Mouse (Mus musculus): Measurements from ENCODE around the gene Slc25a13.

DNA sequence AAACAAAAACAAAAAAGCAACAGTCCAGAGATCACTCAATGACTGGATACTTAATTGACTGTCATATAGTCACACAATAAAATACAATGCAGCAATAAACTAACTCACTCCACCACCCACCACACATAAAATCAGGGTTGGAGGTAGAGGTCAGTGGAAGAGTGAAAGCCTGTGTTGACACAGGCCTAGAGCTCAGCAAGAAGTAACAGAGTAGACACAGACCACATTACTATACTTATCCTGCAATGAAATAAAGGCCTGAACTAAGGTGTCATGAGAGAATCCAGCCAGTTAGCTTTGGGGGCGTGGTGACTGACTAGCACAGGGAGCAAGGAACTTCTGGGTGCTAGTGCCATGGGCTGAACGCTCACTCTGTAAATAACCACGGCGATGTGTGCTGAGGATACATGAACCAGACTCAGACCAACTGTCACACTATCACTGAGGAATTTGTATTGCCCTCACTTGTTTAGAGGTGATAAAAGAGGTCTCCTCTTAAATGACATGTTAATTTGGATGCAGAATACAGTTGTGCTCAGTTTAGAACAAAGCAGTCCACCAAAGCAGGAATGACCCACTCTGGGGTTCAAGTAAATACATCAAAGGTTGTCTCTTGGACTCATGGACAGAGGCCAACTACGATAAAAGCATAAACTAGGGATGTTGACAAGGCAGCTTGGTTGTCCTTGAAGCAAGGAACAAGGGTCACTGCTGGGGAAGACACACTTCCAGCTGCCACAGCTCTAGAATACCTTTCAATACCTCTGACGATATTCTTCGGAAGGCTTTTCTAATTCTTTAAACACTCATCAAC is 31.8 kb downstream of the Slc25a13 start:
- TF ChIP-seq CTCF (conservative IDR thresholded peaks at IDR 0.05; ENCODE audit: low read length), result no peak
- TF ChIP-seq NANOG (IDR thresholded peaks at IDR 0.05; ENCODE audit: borderline replicate concordance, low read length), result no peak
- TF ChIP-seq POU5F1 (IDR thresholded peaks at IDR 0.05; ENCODE audit: borderline replicate concordance, low read length), result no peak
